In the genomic region with DNA sequence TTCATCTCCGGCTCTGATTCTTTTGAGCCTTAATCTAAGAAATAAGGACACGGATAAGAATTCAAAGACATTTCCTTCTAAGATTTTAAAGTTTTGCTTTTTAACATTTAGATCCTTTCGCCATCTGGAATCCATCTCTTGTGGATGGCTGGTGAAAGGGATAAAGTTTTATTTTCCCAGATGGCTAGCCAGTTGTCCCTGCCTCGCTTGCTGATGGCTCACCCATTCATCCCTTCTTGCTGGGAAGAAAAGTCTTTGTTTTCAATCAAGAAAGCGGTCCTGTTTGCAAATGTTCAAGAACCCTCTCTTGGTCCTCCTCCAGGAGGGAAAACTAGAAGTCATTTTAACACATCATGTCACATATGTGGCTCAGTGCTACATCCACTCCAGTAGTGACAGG, we compare ENCODE assay signal across 16 mouse cellular contexts.
DNase-seq lines count a peak whose midpoint lies in the region.
"Had no signal": no experiment of that assay in that cellular context is flagged by ENCODE, and none has a peak within 500 bp of the region (broad histone marks: within the 10 kb centered on the region; RNA-seq: fewer than 3 reads in every experiment).

No protein-coding gene starts in this region.

- DNase-seq in layer of hippocampus, adult 18-20 months (ENCODE audit: low spot score in 2 of 2) = peak; percentile 19 to 69
- no peak for DNase-seq in layer of hippocampus, postnatal 10 days (ENCODE audit: low spot score in 2 of 2)
- peak; percentile 34 for DNase-seq in brain, embryonic 18.5 days (ENCODE audit: low read depth, low spot score)
- peak; percentile 36 for DNase-seq in layer of hippocampus, adult 9-11 months
- no peak for DNase-seq in retina, embryonic 14.5 days (ENCODE audit: low spot score)
- no peak for DNase-seq in adrenal gland, adult (ENCODE audit: inconsistent age in 2 of 2, low spot score in 1 of 2)
- DNase-seq: adrenal gland, adult 8-10 months; adrenal gland, postnatal 25 days; cerebellum, adult 11 months; cerebellum, adult 2 months; cerebellum, adult 9-11 months; cerebellum, postnatal 25 days; gastrocnemius, postnatal 14 days; heart, adult 18-20 months; heart, postnatal 10 days; heart, postnatal 36 days had no signal

Comparison
In these comparisons a context has a peak if more than half of its experiments do, and no peak if none do; other contexts are left out.
1. DNase-seq: peak in layer of hippocampus, adult 18-20 months (2 of 2), brain, embryonic 18.5 days (single experiment) and layer of hippocampus, adult 9-11 months (single experiment); none in layer of hippocampus, postnatal 10 days (0 of 2), retina, embryonic 14.5 days (single experiment) and adrenal gland, adult (0 of 2).